Mouse (Mus musculus) ES-E14 (cell line): ENCODE measurements around the gene A630076J17Rik. TPM values are rescaled to one million over a fixed set of nuclear protein-coding genes. Genes with fewer than 3 reads are reported as not detected.

Experiments used
- DNase-seq: peaks from one replicate; pipeline ENCODE4 v3.0.0-alpha.2; 2013; ENCODE audit warnings: low read depth, low spot score
- H3K27ac ChIP-seq: 2 replicates; pipeline ENCODE4 v1.5.1; 2012; ENCODE audit warnings: low read depth, mild to moderate bottlenecking, low read length, moderate library complexity, mixed read lengths; ENCODE audit not compliant: poor library complexity, insufficient read depth, severe bottlenecking
- H3K36me3 ChIP-seq: 2 replicates; pipeline ENCODE4 v1.6.1; 2012; ENCODE audit warnings: mild to moderate bottlenecking, low read length, moderate library complexity, mixed read lengths; ENCODE audit not compliant: control insufficient read depth, poor library complexity, insufficient read depth, severe bottlenecking
- H3K4me1 ChIP-seq, 2 experiments: fragments of 150-350 bp in 1 of 2; sonication (generic) in 1 of 2; 2 replicates each; pipeline ENCODE4 v1.6.1; 2012; ENCODE audit warnings: low read length in 2 of 2, mild to moderate bottlenecking in 1 of 2, mixed read lengths in 1 of 2; ENCODE audit not compliant: control insufficient read depth in 2 of 2, insufficient read depth in 2 of 2, poor library complexity in 1 of 2
- H3K4me3 ChIP-seq, 2 experiments: fragments of 150-350 bp in 1 of 2; sonication (generic) in 1 of 2; 2 replicates each; pipeline ENCODE4 v1.5.1; 2012; ENCODE audit warnings: low read length in 2 of 2, low read depth in 1 of 2, mild to moderate bottlenecking in 1 of 2, mixed read lengths in 1 of 2; ENCODE audit not compliant: insufficient read depth in 1 of 2, poor library complexity in 1 of 2, severe bottlenecking in 1 of 2
- H3K9ac ChIP-seq: 2 replicates; pipeline ENCODE4 v1.6.1; 2012; ENCODE audit warnings: low read depth, mild to moderate bottlenecking, low read length, mixed read lengths; ENCODE audit not compliant: poor library complexity, insufficient read depth, severe bottlenecking
- H3K9me3 ChIP-seq: fragments of 150-350 bp; sonication (generic); 2 replicates; pipeline ENCODE4 v1.6.1; 2012; ENCODE audit warnings: low read depth, mild to moderate bottlenecking, low read length; ENCODE audit not compliant: control insufficient read depth, insufficient read depth
- CHD2 ChIP-seq: IDR thresholded peaks from 2 replicates; pipeline ENCODE4 v1.6.1; 2014; ENCODE audit warnings: mild to moderate bottlenecking, low read depth, low read length, inconsistent platforms
- HCFC1 ChIP-seq: IDR thresholded peaks from 2 replicates; pipeline ENCODE4 v1.6.1; 2012; ENCODE audit warnings: low read length, inconsistent platforms, borderline replicate concordance; ENCODE audit not compliant: insufficient read depth
- MAFK ChIP-seq: IDR thresholded peaks from 2 replicates; pipeline ENCODE4 v1.6.1; 2014; ENCODE audit warnings: mild to moderate bottlenecking, low read depth, low read length, inconsistent platforms; ENCODE audit not compliant: insufficient read depth
- ZC3H11A ChIP-seq: IDR thresholded peaks from 2 replicates; pipeline ENCODE4 v1.6.1; 2012; ENCODE audit warnings: low read depth, mild to moderate bottlenecking, inconsistent platforms, low read length, borderline replicate concordance
- ZNF384 ChIP-seq: IDR thresholded peaks from 2 replicates; pipeline ENCODE4 v1.6.1; 2012; ENCODE audit warnings: low read depth, low read length, inconsistent platforms
- in situ Hi-C, 2 experiments: fragments of 600-800 bp; cut with MboI; formaldehyde crosslinking; loops; one replicate each; pipeline ENCODE4 v1.15.1; 2025; ENCODE audit warnings: low sequenced_read_pairs in 2 of 2, inconsistent platforms in 1 of 2; ENCODE audit not compliant: unreplicated experiment in 2 of 2
- total RNA-seq: library from RNA; depleted of rRNA; stranded (reverse); fragments of 300-350 nt; gene quantifications from 2 replicates; pipeline ENCODE4 v1.2.3, GENCODE M21; 2012

The A630076J17Rik gene
- total RNA-seq, 1 experiment = not detected

DNA sequence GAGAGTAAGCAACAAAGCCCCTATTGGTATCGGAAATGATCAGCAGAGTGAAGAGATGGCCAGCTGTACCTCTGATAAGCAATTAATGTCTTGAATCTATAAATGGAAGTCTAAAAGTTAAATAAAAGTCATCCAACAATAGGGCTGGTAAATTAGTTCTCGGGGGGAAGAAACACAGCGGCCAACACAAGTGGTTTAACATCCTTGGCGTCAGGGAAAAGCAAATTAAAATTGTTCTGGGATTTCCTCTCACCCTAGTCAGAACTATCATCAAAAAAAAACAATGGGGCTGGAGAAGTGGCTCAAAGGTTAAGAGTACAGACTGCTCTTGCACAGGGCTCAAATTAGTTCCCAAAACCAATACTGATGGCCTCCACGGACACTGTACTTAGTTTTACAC lies 4.6 kb upstream of the A630076J17Rik start:
- H3K9ac ChIP-seq = no peak overlapping the region
- in situ Hi-C loops = loop anchor here in 1 of 2 experiments (25.0 kb wide), 1 partner anchor 236 kb away; the partner anchor contains the start of gene Kcnc4
- no peaks in the 10 kb centered on the region for H3K4me1 ChIP-seq
- H3K27ac ChIP-seq = no peak overlapping the region
- no peaks in the 10 kb centered on the region for H3K36me3 ChIP-seq
- H3K9me3 ChIP-seq = no peaks in the 10 kb centered on the region
- TF ChIP-seq ZC3H11A (no peak), CHD2 (no peak), ZNF384 (no peak), HCFC1 (no peak), MAFK (no peak)
- H3K4me3 ChIP-seq = no peak overlapping the region
- no peak for DNase-seq

- no peak overlapping the region for H3K4me3 ChIP-seq
- no peak overlapping the region for H3K9ac ChIP-seq
- H3K9me3 ChIP-seq = no peaks in the 10 kb centered on the region
- TF ChIP-seq ZC3H11A (no peak), MAFK (no peak), HCFC1 (no peak), ZNF384 (no peak), CHD2 (no peak)
- no peak for DNase-seq
- H3K36me3 ChIP-seq = no peaks in the 10 kb centered on the region
- in situ Hi-C loops = loop anchor here in 1 of 2 experiments (25.0 kb wide), 1 partner anchor 233 kb away; the partner anchor contains the start of gene Kcnc4
- no peak overlapping the region for H3K27ac ChIP-seq
- H3K4me1 ChIP-seq = no peaks in the 10 kb centered on the region
These were observed 1.2 kb upstream of the A630076J17Rik start for GRCm38 (mm10) chr3:107229221-107229620.

GRCm38 (mm10) chr3:107229822-107230221 lies 592 bp upstream of the A630076J17Rik start:
- TF ChIP-seq ZC3H11A (no peak), ZNF384 (no peak), MAFK (no peak), HCFC1 (no peak), CHD2 (no peak)
- Histone ChIP-seq H3K27ac (no peak overlapping the region), H3K9ac (no peak overlapping the region), H3K9me3 (no peaks in the 10 kb centered on the region), H3K36me3 (no peaks in the 10 kb centered on the region), H3K4me1 (no peaks in the 10 kb centered on the region), H3K4me3 (no peak overlapping the region)
- DNase-seq = no peak
- in situ Hi-C loops = loop anchor here (10.0 to 25.0 kb wide), 3 partner anchors 232 to 345 kb away; partner anchors contain the start of gene Kcnc4 (in 1 of the 2)

GRCm38 (mm10) chr3:107231202-107231601 lies 788 bp downstream of the A630076J17Rik start:
- no peak overlapping the region for H3K9ac ChIP-seq
- in situ Hi-C loops = loop anchor here (10.0 to 25.0 kb wide), 3 partner anchors 231 to 344 kb away; partner anchors contain the start of gene Kcnc4 (in 1 of the 2)
- TF ChIP-seq ZNF384 (no peak), HCFC1 (no peak), CHD2 (no peak)
- no peak overlapping the region for H3K4me3 ChIP-seq
- H3K9me3 ChIP-seq = no peaks in the 10 kb centered on the region
- H3K4me1 ChIP-seq = no peaks in the 10 kb centered on the region
- no peak overlapping the region for H3K27ac ChIP-seq
- no peaks in the 10 kb centered on the region for H3K36me3 ChIP-seq
- DNase-seq = no peak

DNA sequence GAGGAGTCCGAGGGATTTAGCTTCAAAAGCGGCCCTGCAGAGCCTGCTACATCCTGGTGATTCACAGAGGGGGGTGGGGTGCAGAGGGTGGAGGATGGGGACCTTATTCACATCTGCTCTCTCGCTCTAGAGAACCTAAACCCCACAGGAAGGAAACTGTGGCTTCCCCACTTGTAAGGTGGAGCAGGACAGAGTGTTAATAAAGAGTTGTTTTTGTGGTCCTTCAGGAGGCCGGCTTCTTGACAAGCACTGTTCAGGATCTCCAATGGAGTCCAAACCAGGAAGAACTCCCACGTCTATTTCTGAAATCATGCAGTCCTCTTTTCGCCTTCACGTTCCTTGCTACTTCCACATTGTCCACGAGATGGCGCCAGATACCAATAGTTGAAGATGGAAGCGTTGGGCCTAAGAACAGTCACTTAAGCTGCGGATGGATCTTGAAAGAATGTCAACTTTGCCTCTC lies 3.0 kb downstream of the A630076J17Rik start:
- H3K9ac ChIP-seq = no peak overlapping the region
- H3K27ac ChIP-seq = no peak overlapping the region
- TF ChIP-seq HCFC1 (no peak), CHD2 (no peak), ZC3H11A (peak; percentile 75)
- H3K9me3 ChIP-seq = no peaks in the 10 kb centered on the region
- no peak overlapping the region for H3K4me3 ChIP-seq
- peak; percentile 86 for DNase-seq
- H3K4me1 ChIP-seq = no peaks in the 10 kb centered on the region
- in situ Hi-C loops = loop anchor here (10.0 to 25.0 kb wide), 3 partner anchors 229 to 341 kb away; partner anchors contain the start of gene Kcnc4 (in 1 of the 2)
- no peaks in the 10 kb centered on the region for H3K36me3 ChIP-seq
